Mouse (Mus musculus): ENCODE results near the gene Tbata. TPM values are rescaled to one million over a fixed set of nuclear protein-coding genes. Genes with fewer than 3 reads are reported as not detected.

Gene Tbata
- polyA plus RNA-seq, 1 experiment from 2014 or later: not detected

DNA sequence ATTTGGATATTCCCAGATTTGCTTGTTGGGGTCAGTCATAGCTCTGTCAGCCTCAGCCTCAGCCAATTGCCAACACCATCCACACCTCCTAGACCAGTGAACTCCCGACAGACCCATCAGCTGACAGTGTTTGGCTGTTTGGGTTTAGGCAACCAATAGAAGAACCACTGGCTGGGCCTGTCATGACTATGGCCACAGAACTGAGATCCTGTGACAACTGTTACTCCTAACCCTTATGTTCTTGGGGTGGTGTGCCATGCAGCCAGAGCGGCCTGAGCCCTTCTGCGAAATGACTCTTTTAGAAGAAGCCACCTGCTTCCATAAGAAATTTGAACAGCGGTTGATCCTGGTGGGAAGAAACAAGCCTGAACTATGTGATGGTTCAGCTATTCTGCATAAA is 39.4 kb downstream of the Tbata start:
- DNase-seq: no peak
- H3K27ac ChIP-seq (replicated peaks; ENCODE audit: low read depth, low read length): no peak overlapping the region
- 84% methylated on average over 4 of the region's 4 CpGs for WGBS
- H3K9ac ChIP-seq (replicated peaks; ENCODE audit: low read length): no peak overlapping the region
- no peak overlapping the region for H3K4me3 ChIP-seq (replicated peaks; ENCODE audit: low read depth, low read length)
- H3K9me3 ChIP-seq (ENCODE audit: control insufficient read depth, low read length): no peaks in the 10 kb centered on the region
- no peak overlapping the region for H3K4me2 ChIP-seq (ENCODE audit: low read length)
- H3K4me1 ChIP-seq (ENCODE audit: control insufficient read depth, insufficient read depth, low read length): no peaks in the 10 kb centered on the region
- H3K27me3 ChIP-seq (ENCODE audit: control insufficient read depth, insufficient read depth, low read length): no peaks in the 10 kb centered on the region
- no peak for ATAC-seq (ENCODE audit: low FRiP score, low TSS enrichment)
- H3K36me3 ChIP-seq (ENCODE audit: control insufficient read depth, insufficient read depth, low read length): no peaks in the 10 kb centered on the region

- peak; percentile 87 for DNase-seq
- Histone ChIP-seq H3K9me3 (ENCODE audit: control insufficient read depth, low read length) (no peaks in the 10 kb centered on the region), H3K27me3 (ENCODE audit: control insufficient read depth, insufficient read depth, low read length) (no peaks in the 10 kb centered on the region), H3K27ac (replicated peaks; ENCODE audit: low read depth, low read length) (no peak overlapping the region), H3K4me1 (ENCODE audit: control insufficient read depth, insufficient read depth, low read length) (no peaks in the 10 kb centered on the region), H3K4me2 (ENCODE audit: low read length) (no peak overlapping the region), H3K4me3 (replicated peaks; ENCODE audit: low read depth, low read length) (no peak overlapping the region), H3K9ac (replicated peaks; ENCODE audit: low read length) (no peak overlapping the region), H3K36me3 (ENCODE audit: control insufficient read depth, insufficient read depth, low read length) (no peaks in the 10 kb centered on the region)
- no peak for ATAC-seq (ENCODE audit: low FRiP score, low TSS enrichment)
- WGBS: 8% methylated on average over 13 of the region's 13 CpGs
Observed at GRCm38 (mm10) chr10:61211743-61212142, 40.0 kb downstream of the Tbata start.

- peak; percentile 43; the same call in 1 of the 2 replicates for ATAC-seq (ENCODE audit: low FRiP score, low TSS enrichment)
- H3K4me1 ChIP-seq (ENCODE audit: control insufficient read depth, insufficient read depth, low read length): no peaks in the 10 kb centered on the region
- WGBS: 11% methylated on average over 11 of the region's 11 CpGs
- no peaks in the 10 kb centered on the region for H3K27me3 ChIP-seq (ENCODE audit: control insufficient read depth, insufficient read depth, low read length)
- no peak for DNase-seq
- H3K4me3 ChIP-seq (replicated peaks; ENCODE audit: low read depth, low read length): no peak overlapping the region
- no peaks in the 10 kb centered on the region for H3K9me3 ChIP-seq (ENCODE audit: control insufficient read depth, low read length)
- no peak overlapping the region for H3K27ac ChIP-seq (replicated peaks; ENCODE audit: low read depth, low read length)
- H3K4me2 ChIP-seq (ENCODE audit: low read length): no peak overlapping the region
- no peaks in the 10 kb centered on the region for H3K36me3 ChIP-seq (ENCODE audit: control insufficient read depth, insufficient read depth, low read length)
- no peak overlapping the region for H3K9ac ChIP-seq (replicated peaks; ENCODE audit: low read length)
Observed at GRCm38 (mm10) chr10:61212817-61213216, 41.1 kb downstream of the Tbata start.

DNA sequence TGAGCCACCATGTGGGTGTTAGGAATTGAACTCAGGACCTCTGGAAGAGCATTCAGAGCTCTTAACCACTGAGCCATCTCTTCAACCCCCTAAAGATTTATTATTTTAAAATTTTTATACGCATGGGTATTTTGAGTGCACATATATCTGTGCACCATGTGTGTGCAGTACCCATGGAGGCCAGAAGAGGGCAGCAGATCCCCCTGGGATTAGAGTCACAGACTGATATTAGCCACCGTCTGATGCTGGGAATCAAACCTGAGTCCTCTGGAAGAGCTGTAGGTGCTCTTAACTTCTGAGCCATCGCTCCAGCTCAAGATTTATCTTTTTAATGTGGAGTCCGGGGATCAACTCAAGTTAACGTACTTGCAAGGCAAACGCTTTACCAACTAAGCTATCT is 43.9 kb downstream of the Tbata start:
- DNase-seq (no peak), ATAC-seq (ENCODE audit: low FRiP score, low TSS enrichment) (no peak)
- Histone ChIP-seq H3K9ac (replicated peaks; ENCODE audit: low read length) (no peak overlapping the region), H3K4me3 (replicated peaks; ENCODE audit: low read depth, low read length) (no peak overlapping the region), H3K27ac (replicated peaks; ENCODE audit: low read depth, low read length) (no peak overlapping the region), H3K4me1 (ENCODE audit: control insufficient read depth, insufficient read depth, low read length) (no peaks in the 10 kb centered on the region), H3K36me3 (ENCODE audit: control insufficient read depth, insufficient read depth, low read length) (no peaks in the 10 kb centered on the region), H3K9me3 (ENCODE audit: control insufficient read depth, low read length) (0 out of 2 replicates have a peak, but pooled peaks cover 4% of the 10 kb centered on the region), H3K4me2 (ENCODE audit: low read length) (no peak overlapping the region), H3K27me3 (ENCODE audit: control insufficient read depth, insufficient read depth, low read length) (no peaks in the 10 kb centered on the region)
- WGBS: 95% methylated on average over 6 of the region's 6 CpGs

- DNase-seq (no peak), ATAC-seq (ENCODE audit: low FRiP score, low TSS enrichment) (no peak)
- Histone ChIP-seq H3K4me2 (ENCODE audit: low read length) (no peak overlapping the region), H3K9ac (replicated peaks; ENCODE audit: low read length) (no peak overlapping the region), H3K4me1 (ENCODE audit: control insufficient read depth, insufficient read depth, low read length) (no peaks in the 10 kb centered on the region), H3K27ac (replicated peaks; ENCODE audit: low read depth, low read length) (no peak overlapping the region), H3K4me3 (replicated peaks; ENCODE audit: low read depth, low read length) (no peak overlapping the region), H3K36me3 (ENCODE audit: control insufficient read depth, insufficient read depth, low read length) (no peaks in the 10 kb centered on the region), H3K27me3 (ENCODE audit: control insufficient read depth, insufficient read depth, low read length) (no peaks in the 10 kb centered on the region), H3K9me3 (ENCODE audit: control insufficient read depth, low read length) (0 out of 2 replicates have a peak, but pooled peaks cover 4% of the 10 kb centered on the region)
- 93% methylated on average over 4 of the region's 4 CpGs for WGBS
Observed at GRCm38 (mm10) chr10:61216163-61216562, 44.4 kb downstream of the Tbata start.

- Histone ChIP-seq H3K27ac (replicated peaks; ENCODE audit: low read depth, low read length) (no peak overlapping the region), H3K36me3 (ENCODE audit: control insufficient read depth, insufficient read depth, low read length) (no peaks in the 10 kb centered on the region), H3K9ac (replicated peaks; ENCODE audit: low read length) (no peak overlapping the region), H3K27me3 (ENCODE audit: control insufficient read depth, insufficient read depth, low read length) (no peaks in the 10 kb centered on the region), H3K4me3 (replicated peaks; ENCODE audit: low read depth, low read length) (no peak overlapping the region), H3K4me1 (ENCODE audit: control insufficient read depth, insufficient read depth, low read length) (no peaks in the 10 kb centered on the region), H3K4me2 (ENCODE audit: low read length) (no peak overlapping the region), H3K9me3 (ENCODE audit: control insufficient read depth, low read length) (0 out of 2 replicates have a peak, but pooled peaks cover 4% of the 10 kb centered on the region)
- ATAC-seq (ENCODE audit: low FRiP score, low TSS enrichment) (no peak), DNase-seq (no peak)
- WGBS: 91% methylated on average over 4 of the region's 4 CpGs
Observed at GRCm38 (mm10) chr10:61219318-61219717, 47.6 kb downstream of the Tbata start.

GRCm38 (mm10) chr10:61225694-61226093 is 53.9 kb downstream of the Tbata start:
- H3K4me1 ChIP-seq (ENCODE audit: control insufficient read depth, insufficient read depth, low read length): no peaks in the 10 kb centered on the region
- H3K36me3 ChIP-seq (ENCODE audit: control insufficient read depth, insufficient read depth, low read length): no peaks in the 10 kb centered on the region
- H3K27me3 ChIP-seq (ENCODE audit: control insufficient read depth, insufficient read depth, low read length): no peaks in the 10 kb centered on the region
- DNase-seq (no peak), ATAC-seq (ENCODE audit: low FRiP score, low TSS enrichment) (no peak)
- H3K4me3 ChIP-seq (replicated peaks; ENCODE audit: low read depth, low read length): no peak overlapping the region
- H3K9ac ChIP-seq (replicated peaks; ENCODE audit: low read length): no peak overlapping the region
- H3K9me3 ChIP-seq (ENCODE audit: control insufficient read depth, low read length): no peaks in the 10 kb centered on the region
- 55% methylated on average over 5 of the region's 5 CpGs for WGBS
- no peak overlapping the region for H3K27ac ChIP-seq (replicated peaks; ENCODE audit: low read depth, low read length)
- H3K4me2 ChIP-seq (ENCODE audit: low read length): no peak overlapping the region

DNA sequence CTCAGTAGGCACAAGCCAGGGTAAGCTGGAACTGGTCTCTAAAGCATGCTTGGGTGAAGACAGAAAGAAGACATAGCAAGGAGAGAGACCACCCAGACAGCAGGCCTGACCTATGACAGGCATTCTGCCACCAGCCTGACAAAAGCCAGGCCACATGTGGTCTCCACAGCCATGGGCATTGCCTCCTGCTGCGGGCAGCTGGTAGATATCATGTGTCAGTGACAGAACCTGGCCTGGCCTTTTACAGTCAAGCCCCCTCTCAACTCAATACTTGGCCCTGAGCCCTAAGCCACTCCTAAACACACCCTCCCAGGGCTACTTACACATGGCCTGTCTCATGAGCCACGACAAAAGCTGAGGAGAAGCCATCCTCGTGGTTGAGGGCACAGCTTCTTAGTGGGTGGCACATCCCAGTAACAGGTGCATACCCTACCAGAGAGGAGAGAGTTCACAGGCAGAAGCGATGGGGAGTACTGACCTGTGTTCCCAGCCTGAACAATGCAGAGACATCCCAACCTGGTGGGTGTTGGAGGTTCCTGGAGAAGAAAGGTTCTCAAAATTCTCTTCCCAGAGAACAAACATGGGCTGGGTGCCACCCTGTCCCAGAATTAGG is 55.1 kb downstream of the Tbata start:
- no peak for ATAC-seq (ENCODE audit: low FRiP score, low TSS enrichment)
- Histone ChIP-seq H3K36me3 (ENCODE audit: control insufficient read depth, insufficient read depth, low read length) (no peaks in the 10 kb centered on the region), H3K27ac (replicated peaks; ENCODE audit: low read depth, low read length) (no peak overlapping the region), H3K9me3 (ENCODE audit: control insufficient read depth, low read length) (no peaks in the 10 kb centered on the region), H3K4me2 (ENCODE audit: low read length) (no peak overlapping the region), H3K9ac (replicated peaks; ENCODE audit: low read length) (no peak overlapping the region), H3K27me3 (ENCODE audit: control insufficient read depth, insufficient read depth, low read length) (no peaks in the 10 kb centered on the region), H3K4me1 (ENCODE audit: control insufficient read depth, insufficient read depth, low read length) (no peaks in the 10 kb centered on the region), H3K4me3 (replicated peaks; ENCODE audit: low read depth, low read length) (no peak overlapping the region)
- no peak for DNase-seq
- WGBS: 74% methylated on average over 4 of the region's 4 CpGs

- 88% methylated on average over 3 of the region's 3 CpGs for whole genome bisulfite sequencing
- H3K36me3 ChIP-seq (ENCODE audit: control insufficient read depth, insufficient read depth, low read length): no peaks in the 10 kb centered on the region
- DNase-seq (no peak), ATAC-seq (ENCODE audit: low FRiP score, low TSS enrichment) (no peak)
- no peak overlapping the region for H3K27ac ChIP-seq (replicated peaks; ENCODE audit: low read depth, low read length)
- no peak overlapping the region for H3K4me2 ChIP-seq (ENCODE audit: low read length)
- H3K9ac ChIP-seq (replicated peaks; ENCODE audit: low read length): no peak overlapping the region
- H3K4me1 ChIP-seq (ENCODE audit: control insufficient read depth, insufficient read depth, low read length): no peaks in the 10 kb centered on the region
- H3K27me3 ChIP-seq (ENCODE audit: control insufficient read depth, insufficient read depth, low read length): no peaks in the 10 kb centered on the region
- H3K4me3 ChIP-seq (replicated peaks; ENCODE audit: low read depth, low read length): no peak overlapping the region
- H3K9me3 ChIP-seq (ENCODE audit: control insufficient read depth, low read length): no peaks in the 10 kb centered on the region
Observed at GRCm38 (mm10) chr10:61231756-61232155, 60.0 kb downstream of the Tbata start.

All from midbrain, embryonic 14.5 days (tissue).